Mouse (Mus musculus): ENCODE measurements at regions not wholly inside any gene's neighbourhood (a gene's known extent, or its start where the extent isn't known, plus 50 kb on each side); places are given as distances from the start of the nearest gene placed in this dataset.

GRCm38 (mm10) chr1:35827471-35827870, 240.7 kb upstream of the Hs6st1 start:
- DNase-seq (ENCODE audit: low read depth, low spot score) = no peak

- no peak for DNase-seq (ENCODE audit: low read depth, low spot score)
Observed at GRCm38 (mm10) chr1:35834180-35834579, 234.0 kb upstream of the Hs6st1 start.

- no peak for DNase-seq (ENCODE audit: low read depth, low spot score)
Observed at GRCm38 (mm10) chr1:35836552-35836951, 231.6 kb upstream of the Hs6st1 start.

GRCm38 (mm10) chr1:35838625-35839024, 229.6 kb upstream of the Hs6st1 start:
- no peak for DNase-seq (ENCODE audit: low read depth, low spot score)

- DNase-seq (ENCODE audit: low read depth, low spot score) = no peak
Observed at GRCm38 (mm10) chr1:35839446-35839845, 228.8 kb upstream of the Hs6st1 start.

- DNase-seq (ENCODE audit: low read depth, low spot score) = no peak
Observed at GRCm38 (mm10) chr1:35841626-35842025, 226.6 kb upstream of the Hs6st1 start.

GRCm38 (mm10) chr1:35842707-35843106, 225.5 kb upstream of the Hs6st1 start:
- DNase-seq (ENCODE audit: low read depth, low spot score) = no peak

GRCm38 (mm10) chr1:35843566-35843965, 224.6 kb upstream of the Hs6st1 start:
- DNase-seq (ENCODE audit: low read depth, low spot score) = peak; percentile 39

GRCm38 (mm10) chr1:35846224-35846936, 221.8 kb upstream of the Hs6st1 start:
- no peak for DNase-seq (ENCODE audit: low read depth, low spot score)

GRCm38 (mm10) chr1:35848160-35848954, 219.8 kb upstream of the Hs6st1 start:
- DNase-seq (ENCODE audit: low read depth, low spot score) = no peak

- DNase-seq (ENCODE audit: low read depth, low spot score) = peak; percentile 43
Observed at GRCm38 (mm10) chr1:35849406-35850190, 218.6 kb upstream of the Hs6st1 start.

- no peak for DNase-seq (ENCODE audit: low read depth, low spot score)
Observed at GRCm38 (mm10) chr1:35850191-35850545, 218.0 kb upstream of the Hs6st1 start.

GRCm38 (mm10) chr1:35850566-35851085, 217.6 kb upstream of the Hs6st1 start:
- DNase-seq (ENCODE audit: low read depth, low spot score) = no peak

- DNase-seq (ENCODE audit: low read depth, low spot score) = no peak
Observed at GRCm38 (mm10) chr1:35851681-35852409, 216.4 kb upstream of the Hs6st1 start.

GRCm38 (mm10) chr1:35853018-35853417, 215.2 kb upstream of the Hs6st1 start:
- DNase-seq (ENCODE audit: low read depth, low spot score) = no peak

- DNase-seq (ENCODE audit: low read depth, low spot score) = no peak
Observed at GRCm38 (mm10) chr1:35855650-35856049, 212.6 kb upstream of the Hs6st1 start.

GRCm38 (mm10) chr1:35858342-35858741, 209.9 kb upstream of the Hs6st1 start:
- no peak for DNase-seq (ENCODE audit: low read depth, low spot score)

- DNase-seq (ENCODE audit: low read depth, low spot score) = no peak
Observed at GRCm38 (mm10) chr1:35860779-35861178, 207.4 kb upstream of the Hs6st1 start.

GRCm38 (mm10) chr1:35862196-35862595, 206.0 kb upstream of the Hs6st1 start:
- DNase-seq (ENCODE audit: low read depth, low spot score) = no peak

- DNase-seq (ENCODE audit: low read depth, low spot score) = no peak
Observed at GRCm38 (mm10) chr1:35862661-35863060, 205.5 kb upstream of the Hs6st1 start.

- peak; percentile 38 for DNase-seq (ENCODE audit: low read depth, low spot score)
Observed at GRCm38 (mm10) chr1:35864246-35864645, 204.0 kb upstream of the Hs6st1 start.
